Mouse (Mus musculus) liver, embryonic 14.5 days (tissue): ENCODE measurements around the gene Gm20683. TPM values are rescaled to one million over a fixed set of nuclear protein-coding genes. Genes with fewer than 3 reads are reported as not detected.

Source experiments
- ATAC-seq: fragments of 200-750 bp; cut with Nextera tagmentation; 2 replicates; pipeline ENCODE4 v1.8.0; 2017; ENCODE audit warnings: moderate number of reproducible peaks, mild to moderate bottlenecking, moderate library complexity; ENCODE audit not compliant: insufficient read depth
- DNase-seq, 3 experiments: peaks; one replicate each; pipeline ENCODE4 v3.0.0-alpha.2; 2012 to 2013; ENCODE audit warnings: low read depth in 3 of 3, low spot score in 3 of 3
- H3K27ac ChIP-seq: fragments of 300-500 bp; sonication (generic); 2 replicates; pipeline ENCODE4 v1.5.1; 2014; ENCODE audit warnings: moderate library complexity, mild to moderate bottlenecking, control low read depth, inconsistent platforms
- H3K27me3 ChIP-seq: fragments of 300-500 bp; sonication (generic); 2 replicates; pipeline ENCODE4 v1.6.1; 2014; ENCODE audit warnings: mild to moderate bottlenecking, low read length, moderate library complexity; ENCODE audit not compliant: control insufficient read depth, insufficient read depth
- H3K36me3 ChIP-seq: fragments of 300-500 bp; sonication (generic); replicated peaks from 2 replicates; pipeline ENCODE4 v1.6.1; 2014; ENCODE audit warnings: low read depth; ENCODE audit not compliant: control insufficient read depth, insufficient read depth
- H3K4me1 ChIP-seq, 2 experiments: fragments of 200-500 bp in 1 of 2; fragments of 300-500 bp in 1 of 2; sonication (generic) in 1 of 2; replicated peaks; 2 replicates each; pipeline ENCODE4 v1.6.1; 2012 to 2014; ENCODE audit warnings: antibody characterized with exemption in 1 of 2, inconsistent platforms in 1 of 2, low read length in 1 of 2; ENCODE audit not compliant: control insufficient read depth in 2 of 2, insufficient read depth in 2 of 2
- H3K4me2 ChIP-seq: fragments of 300-500 bp; sonication (generic); 2 replicates; pipeline ENCODE4 v1.6.1; 2014; ENCODE audit warnings: low read depth, mild to moderate bottlenecking, control low read depth, moderate library complexity
- H3K4me3 ChIP-seq, 2 experiments: fragments of 200-500 bp in 1 of 2; fragments of 300-500 bp in 1 of 2; sonication (generic) in 1 of 2; 2 replicates each; pipeline ENCODE4 v1.5.1; 2012 to 2014; ENCODE audit warnings: low read depth in 2 of 2, low read length in 2 of 2, mild to moderate bottlenecking in 2 of 2, control low read depth in 1 of 2, inconsistent platforms in 1 of 2, moderate library complexity in 1 of 2; ENCODE audit not compliant: insufficient read depth in 1 of 2
- H3K9ac ChIP-seq: fragments of 300-500 bp; sonication (generic); replicated peaks from 2 replicates; pipeline ENCODE4 v1.6.1; 2014; ENCODE audit warnings: mild to moderate bottlenecking, control low read depth, moderate library complexity
- H3K9me3 ChIP-seq: fragments of 300-500 bp; sonication (generic); 2 replicates; pipeline ENCODE4 v1.6.1; 2016; ENCODE audit warnings: low read length, mixed read lengths; ENCODE audit not compliant: control insufficient read depth
- CTCF ChIP-seq: IDR thresholded peaks from 2 replicates; pipeline ENCODE4 v1.5.1; 2016; ENCODE audit warnings: antibody characterized with exemption, low read depth, control low read depth
- EP300 ChIP-seq: IDR thresholded peaks from 2 replicates; pipeline ENCODE4 v1.6.1; 2016; ENCODE audit warnings: antibody characterized with exemption, low read depth
- WGBS: fragments of 180-500 bp; shearing (Covaris S2); extraction: QIAGEN DNeasy Blood & Tissue Kit; methylation state at CpG from one replicate; pipeline ENCODE4 v1.1.7; 2014; ENCODE audit not compliant: insufficient replicate concordance; 5-methylcytosine and 5-hydroxymethylcytosine counted together
- polyA plus RNA-seq, 2 experiments: library from polyadenylated mRNA; depleted of rRNA in 1 of 2; stranded (reverse) in 1 of 2; unstranded in 1 of 2; fragments of >200 nt; fragmentation: Nextera tagmentation in 1 of 2; extraction: Ambion mirVana in 1 of 2; gene quantifications; 2 replicates each; pipeline versions ENCODE4 v1.2.1 to v1.2.3; 2012 to 2014

Gm20683 gene
- polyA plus RNA-seq, 2 experiments: 3.3 TPM; not detected in 1

- no peak for ATAC-seq
- H3K4me1 ChIP-seq: peaks cover 11 to 25% of the 10 kb centered on the region in 2 experiments
- H3K4me3 ChIP-seq: no peak overlapping the region
- H3K27ac ChIP-seq: no peak overlapping the region
- 83% methylated on average over 17 of the region's 17 CpGs for WGBS
- no peak overlapping the region for H3K9ac ChIP-seq
- TF ChIP-seq CTCF: no peak
- TF ChIP-seq EP300: no peak
- no peaks in the 10 kb centered on the region for H3K27me3 ChIP-seq
- H3K36me3 ChIP-seq: no peaks in the 10 kb centered on the region
- H3K4me2 ChIP-seq: no peak overlapping the region
- no peak for DNase-seq
- no peaks in the 10 kb centered on the region for H3K9me3 ChIP-seq
These were observed 46.6 kb downstream of the Gm20683 start for GRCm38 (mm10) chr17:25794998-25795397.

- Histone ChIP-seq H3K27ac (no peak overlapping the region), H3K4me2 (no peak overlapping the region), H3K27me3 (no peaks in the 10 kb centered on the region), H3K9me3 (no peaks in the 10 kb centered on the region), H3K4me3 (no peak overlapping the region), H3K36me3 (peaks cover 6% of the 10 kb centered on the region), H3K4me1 (peaks cover 11 to 25% of the 10 kb centered on the region in 2 experiments), H3K9ac (no peak overlapping the region)
- WGBS: 78% methylated on average over 13 of the region's 13 CpGs
- no peak for TF ChIP-seq CTCF
- TF ChIP-seq EP300: no peak
- ATAC-seq (no peak), DNase-seq (no peak)
These were observed 47.4 kb downstream of the Gm20683 start for GRCm38 (mm10) chr17:25794197-25794596.

- H3K27me3 ChIP-seq: no peaks in the 10 kb centered on the region
- DNase-seq: peak in 1 of 3 experiments; percentile 34
- H3K4me1 ChIP-seq: peaks cover 11 to 24% of the 10 kb centered on the region in 2 experiments
- WGBS: under 1% methylated on average over 14 of the region's 14 CpGs
- peak; percentile 48 for ATAC-seq
- peak within 1 kb of the TSS; percentile 57 for H3K27ac ChIP-seq
- peak within 1 kb of the TSS; percentile 78 to 95 for H3K4me3 ChIP-seq
- H3K9me3 ChIP-seq: no peaks in the 10 kb centered on the region
- peak within 1 kb of the TSS; percentile 71 for H3K9ac ChIP-seq
- peak within 1 kb of the TSS; percentile 95 for H3K4me2 ChIP-seq
- H3K36me3 ChIP-seq: peaks cover 6% of the 10 kb centered on the region
- TF ChIP-seq EP300: no peak
- TF ChIP-seq CTCF: no peak
These were observed 48.9 kb downstream of the Gm20683 start, which contains the start of gene Fam173a for GRCm38 (mm10) chr17:25792615-25793014. TSS of gene Fam173a (minus strand) at chr17:25792901.

- ATAC-seq (peak; percentile 73), DNase-seq (peak; percentile 71 to 73 (median 72))
- under 1% methylated on average over 45 of the region's 45 CpGs for WGBS
- TF ChIP-seq EP300 (no peak), CTCF (no peak)
- Histone ChIP-seq H3K36me3 (peaks cover 6% of the 10 kb centered on the region), H3K9me3 (no peaks in the 10 kb centered on the region), H3K27ac (peak overlapping the region; percentile 57), H3K4me3 (peak overlapping the region; percentile 78 to 95), H3K27me3 (no peaks in the 10 kb centered on the region), H3K9ac (peak overlapping the region; percentile 71), H3K4me2 (peak overlapping the region; percentile 95), H3K4me1 (peaks cover 7 to 19% of the 10 kb centered on the region in 2 experiments)
These were observed 49.6 kb downstream of the Gm20683 start for GRCm38 (mm10) chr17:25791843-25792527.

GRCm38 (mm10) chr17:25791320-25791842 is 50.2 kb downstream of the Gm20683 start:
- peak overlapping the region; percentile 57 for H3K27ac ChIP-seq
- no peak for ATAC-seq
- peak overlapping the region; percentile 95 for H3K4me2 ChIP-seq

More at GRCm38 (mm10) chr17:25791320-25791842, 50.2 kb downstream of the Gm20683 start:
- no peaks in the 10 kb centered on the region for H3K27me3 ChIP-seq
- 29% methylated on average over 19 of the region's 19 CpGs for WGBS
- H3K9me3 ChIP-seq: no peaks in the 10 kb centered on the region
- DNase-seq: no peak
- TF ChIP-seq EP300 (no peak), CTCF (peak; percentile 18; the same call in 1 of the 2 replicates)
- H3K36me3 ChIP-seq: peaks cover 6% of the 10 kb centered on the region
- H3K4me1 ChIP-seq: peaks cover 7 to 19% of the 10 kb centered on the region in 2 experiments
- peak overlapping the region; percentile 71 for H3K9ac ChIP-seq
- peak overlapping the region; percentile 78 to 95 for H3K4me3 ChIP-seq
